Mouse (Mus musculus) brain, embryonic 14.5 days (tissue): ENCODE data around the gene Gm49416. TPM values are rescaled to one million over a fixed set of nuclear protein-coding genes. Genes with fewer than 3 reads are reported as not detected.

ENCODE experiments used
- DNase-seq: peaks from one replicate; pipeline ENCODE4 v3.0.0-alpha.2; 2011; ENCODE audit warnings: low read depth
- CTCF ChIP-seq: fragments of 200-500 bp; IDR thresholded peaks from 2 replicates; pipeline ENCODE4 v1.5.1; 2012; ENCODE audit warnings: inconsistent platforms, mild to moderate bottlenecking, moderate library complexity, borderline replicate concordance; ENCODE audit not compliant: insufficient read depth, insufficient read length; ENCODE audit errors: extremely low read depth
- POLR2A ChIP-seq: fragments of 200-500 bp; IDR thresholded peaks from 2 replicates; pipeline ENCODE4 v1.6.1; 2012; ENCODE audit warnings: mild to moderate bottlenecking, inconsistent platforms, borderline replicate concordance; ENCODE audit not compliant: poor library complexity, insufficient read depth, insufficient read length, severe bottlenecking; ENCODE audit errors: extremely low read depth
- polyA plus RNA-seq: library from polyadenylated mRNA; depleted of rRNA; stranded (reverse); fragments of >200 nt; gene quantifications from 2 replicates; pipeline ENCODE4 v1.2.3, GENCODE M21; 2012; rRNA removed

The Gm49416 gene
- polyA plus RNA-seq, 1 experiment: 0.33 TPM

- no peak for TF ChIP-seq CTCF
- no peak for TF ChIP-seq POLR2A
- DNase-seq: no peak
Observed at GRCm38 (mm10) chr19:8941136-8941514, 52.4 kb downstream of the Gm49416 start.

- TF ChIP-seq POLR2A: peak; percentile 20; the same call in 1 of the 2 replicates
- TF ChIP-seq CTCF: no peak
- DNase-seq: peak; percentile 99
Observed at GRCm38 (mm10) chr19:8941515-8942217, 52.9 kb downstream of the Gm49416 start, which contains the start of gene Mta2. TSS of gene Mta2 (plus strand) at chr19:8941875.

- TF ChIP-seq CTCF (no peak), POLR2A (no peak)
- no peak for DNase-seq
Observed at GRCm38 (mm10) chr19:8942276-8942964, 53.7 kb downstream of the Gm49416 start.

GRCm38 (mm10) chr19:8943047-8943446 lies 54.3 kb downstream of the Gm49416 start:
- no peak for DNase-seq
- TF ChIP-seq CTCF (no peak), POLR2A (no peak)

GRCm38 (mm10) chr19:8944062-8944461 lies 55.3 kb downstream of the Gm49416 start:
- TF ChIP-seq POLR2A: no peak
- no peak for TF ChIP-seq CTCF
- peak; percentile 21 for DNase-seq

GRCm38 (mm10) chr19:8944750-8945149 lies 56.0 kb downstream of the Gm49416 start:
- TF ChIP-seq CTCF: no peak
- peak; percentile 81 for DNase-seq

Other genes with a start within 250 kb of the Gm49416 start
- gene Chrm1, start 225.1 kb upstream of the Gm49416 start, polyA plus RNA-seq: 1.5 and 2.5 TPM in 2 replicates
- gene Slc3a2, start 165.6 kb upstream of the Gm49416 start, polyA plus RNA-seq: 147 and 159 TPM in 2 replicates
- 57.3 and 65.8 TPM in 2 replicates for gene Wdr74, start 153.1 kb upstream of the Gm49416 start, polyA plus RNA-seq
- gene 1700092M07Rik, start 148.2 kb upstream of the Gm49416 start, polyA plus RNA-seq: 1.9 and 2.4 TPM in 2 replicates
- 117 TPM in 2 replicates for gene Stx5a, start 147.5 kb upstream of the Gm49416 start, polyA plus RNA-seq
- 176 and 264 TPM in 2 replicates for gene Nxf1, start 131.9 kb upstream of the Gm49416 start, polyA plus RNA-seq
- gene Tmem223, start 117.9 kb upstream of the Gm49416 start, polyA plus RNA-seq: 224 and 402 TPM in 2 replicates
- 25.4 and 37.6 TPM in 2 replicates for gene Tmem179b, start 114.5 kb upstream of the Gm49416 start, polyA plus RNA-seq
- gene Taf6l, start 102.5 kb upstream of the Gm49416 start, polyA plus RNA-seq: 27.6 and 29.8 TPM in 2 replicates
- gene Polr2g, start 90.3 kb upstream of the Gm49416 start, polyA plus RNA-seq: 112 and 163 TPM in 2 replicates
- 5.9 and 7.9 TPM in 2 replicates for gene Zbtb3, start 86.4 kb upstream of the Gm49416 start, polyA plus RNA-seq
- gene Ttc9c, start 69.6 kb upstream of the Gm49416 start, polyA plus RNA-seq: 53.6 and 57.3 TPM in 2 replicates
- 59.9 and 85.5 TPM in 2 replicates for gene Hnrnpul2, start 68.9 kb upstream of the Gm49416 start, polyA plus RNA-seq
- gene AC129217.1, start 59.2 kb upstream of the Gm49416 start, polyA plus RNA-seq: 1.1 TPM in 1 of 2 replicates, not detected in the other
- gene Bscl2, start 51.5 kb upstream of the Gm49416 start, polyA plus RNA-seq: 92.6 and 101 TPM in 2 replicates
- gene Gng3, start 49.7 kb upstream of the Gm49416 start, polyA plus RNA-seq: 187 and 233 TPM in 2 replicates
- 0.90 and 1.4 TPM in 2 replicates for gene Lrrn4cl, start 38.2 kb upstream of the Gm49416 start, polyA plus RNA-seq
- 105 and 111 TPM in 2 replicates for gene Ubxn1, start 17.4 kb upstream of the Gm49416 start, polyA plus RNA-seq
- 45.4 and 46.9 TPM in 2 replicates for gene Uqcc3, start 8.0 kb upstream of the Gm49416 start, polyA plus RNA-seq
- 5.5 and 6.8 TPM in 2 replicates for gene Lbhd1, start 5.2 kb upstream of the Gm49416 start, polyA plus RNA-seq
- gene Gm49403, start 5.0 kb upstream of the Gm49416 start, polyA plus RNA-seq: not detected in 2 replicates
- 43.0 and 52.4 TPM in 2 replicates for gene 1810009A15Rik, start 73 bp upstream of the Gm49416 start, polyA plus RNA-seq
- 31.4 and 37.1 TPM in 2 replicates for gene Ints5, start 4.1 kb downstream of the Gm49416 start, polyA plus RNA-seq
- 155 and 182 TPM in 2 replicates for gene Ganab, start 9.1 kb downstream of the Gm49416 start, polyA plus RNA-seq
- gene B3gat3, start 31.4 kb downstream of the Gm49416 start, polyA plus RNA-seq: 136 and 174 TPM in 2 replicates
- 2.4 and 2.5 TPM in 2 replicates for gene Rom1, start 40.4 kb downstream of the Gm49416 start, polyA plus RNA-seq
- gene Eml3, start 40.6 kb downstream of the Gm49416 start, polyA plus RNA-seq: 14.7 and 17.5 TPM in 2 replicates
- gene Mta2, start 52.9 kb downstream of the Gm49416 start, polyA plus RNA-seq: 35.1 and 57.9 TPM in 2 replicates
- 25.3 and 31.5 TPM in 2 replicates for gene Tut1, start 64.9 kb downstream of the Gm49416 start, polyA plus RNA-seq
- gene Eef1g, start 78.1 kb downstream of the Gm49416 start, polyA plus RNA-seq: 371 and 527 TPM in 2 replicates
- 2.5 and 6.0 TPM in 2 replicates for gene Ahnak, start 100.4 kb downstream of the Gm49416 start, polyA plus RNA-seq
- gene Scgb1a1, start 199.0 kb downstream of the Gm49416 start, polyA plus RNA-seq: not detected in 2 replicates
- 6.8 and 12.3 TPM in 2 replicates for gene Asrgl1, start 246.7 kb downstream of the Gm49416 start, polyA plus RNA-seq